Mouse (Mus musculus) inflammation-experienced regulatory T-cells, adult 6 months (primary cell): ENCODE measurements around the gene Armc3. TPM values are rescaled to one million over a fixed set of nuclear protein-coding genes. Genes with fewer than 3 reads are reported as not detected.
A peak's percentile ranks its signal among the peaks of the same experiment; 100 is the strongest.
"Not testable (repeated sequence)": the region's sequence is repeated elsewhere in the genome, so short reads cannot be mapped to it uniquely, and the experiment has no call there.

Experiments used
- ATAC-seq: one replicate; pipeline ENCODE4 v1.8.0; 2017
- polyA plus RNA-seq, 3 experiments: library from polyadenylated mRNA; unstranded; fragments of 100-300 nt; shearing (Covaris generic); gene quantifications; one replicate each; pipeline ENCODE4 v1.2.1; 2017

The Armc3 gene
- polyA plus RNA-seq, 3 experiments from 2014 or later: 2.9 to 4.2 (median 4.1) TPM

DNA sequence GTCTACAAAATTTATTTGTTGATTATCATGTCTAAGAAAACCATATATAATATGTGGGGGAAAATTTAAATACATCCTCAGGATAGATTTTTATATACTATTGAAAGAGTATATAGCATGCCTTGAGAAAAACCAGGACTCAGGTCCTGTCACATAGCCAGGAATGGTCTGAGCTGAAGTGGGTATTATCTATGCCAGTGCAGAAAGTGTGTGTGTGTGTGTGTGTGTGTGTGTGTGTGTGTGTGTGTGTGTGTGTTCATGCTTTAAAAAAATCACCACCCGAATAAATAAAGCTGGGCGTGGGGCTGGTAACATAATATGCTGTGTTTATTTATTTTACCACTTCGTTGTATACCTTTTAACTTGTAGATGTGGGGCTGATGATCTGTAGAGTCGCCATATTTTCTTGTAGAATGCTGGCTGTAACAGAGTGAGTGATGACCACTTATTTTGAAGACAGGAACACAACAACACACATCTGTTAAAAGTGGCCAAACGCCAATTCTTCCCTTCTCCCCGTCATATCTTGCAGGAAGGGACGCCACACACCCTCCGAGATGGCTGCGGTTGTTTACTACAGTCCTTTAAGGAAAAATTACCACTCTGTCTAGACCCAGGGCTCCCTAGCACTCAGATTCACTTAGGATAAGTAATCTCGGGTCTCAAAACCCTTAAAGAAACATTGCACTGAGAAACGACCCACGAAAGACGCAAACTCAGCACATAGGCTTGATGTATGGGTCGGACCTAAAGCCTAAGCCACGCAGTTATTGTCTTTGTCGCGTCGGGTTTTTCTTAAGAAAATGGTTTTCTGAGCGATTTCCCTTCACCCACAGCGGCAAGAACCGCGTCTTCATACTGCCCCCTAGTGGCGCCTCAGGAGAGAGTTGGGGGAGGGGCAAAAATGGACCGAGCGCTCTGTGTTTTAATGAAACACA is 76.8 kb downstream of the Armc3 start:
- ATAC-seq: peak; percentile 88

DNA sequence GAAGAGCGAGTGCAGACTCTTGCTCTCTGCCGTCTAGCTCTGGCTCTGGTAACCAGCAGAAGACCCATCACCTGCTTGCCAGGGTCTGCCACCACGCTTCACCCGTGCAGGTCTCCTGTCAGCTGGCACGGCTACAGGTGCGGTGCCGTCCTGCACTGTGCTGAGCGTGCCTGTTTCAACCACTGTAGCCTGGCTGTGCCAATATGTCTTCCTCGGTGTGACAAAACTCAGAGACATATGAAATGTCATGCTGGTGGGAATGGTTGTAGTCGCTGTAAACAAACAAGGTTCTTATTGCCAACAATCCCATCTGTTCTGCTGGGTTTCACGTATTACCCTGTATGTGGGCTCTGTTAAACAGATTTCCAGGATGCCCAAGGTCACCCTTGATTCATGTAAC is 81.2 kb downstream of the Armc3 start:
- ATAC-seq: no peak

DNA sequence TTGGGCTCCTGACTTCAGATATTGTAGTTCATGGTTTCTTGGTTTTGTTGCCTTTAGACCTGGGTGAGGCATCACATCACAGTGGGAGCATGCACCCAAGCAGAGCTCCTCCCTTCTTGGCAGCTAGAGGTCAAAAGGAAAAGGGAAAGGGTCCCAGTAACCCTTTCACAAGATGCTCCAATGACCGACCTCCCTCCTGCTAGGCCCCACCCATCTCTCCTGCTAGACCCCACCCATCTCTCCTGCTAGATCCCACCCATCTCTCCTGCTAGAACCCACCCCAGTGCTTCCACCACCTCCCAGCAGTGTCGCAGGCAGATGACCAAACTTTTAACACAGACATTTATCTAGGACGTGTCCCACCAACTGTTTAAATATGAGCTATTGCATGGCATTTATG is 93.3 kb downstream of the Armc3 start:
- ATAC-seq: no peak

DNA sequence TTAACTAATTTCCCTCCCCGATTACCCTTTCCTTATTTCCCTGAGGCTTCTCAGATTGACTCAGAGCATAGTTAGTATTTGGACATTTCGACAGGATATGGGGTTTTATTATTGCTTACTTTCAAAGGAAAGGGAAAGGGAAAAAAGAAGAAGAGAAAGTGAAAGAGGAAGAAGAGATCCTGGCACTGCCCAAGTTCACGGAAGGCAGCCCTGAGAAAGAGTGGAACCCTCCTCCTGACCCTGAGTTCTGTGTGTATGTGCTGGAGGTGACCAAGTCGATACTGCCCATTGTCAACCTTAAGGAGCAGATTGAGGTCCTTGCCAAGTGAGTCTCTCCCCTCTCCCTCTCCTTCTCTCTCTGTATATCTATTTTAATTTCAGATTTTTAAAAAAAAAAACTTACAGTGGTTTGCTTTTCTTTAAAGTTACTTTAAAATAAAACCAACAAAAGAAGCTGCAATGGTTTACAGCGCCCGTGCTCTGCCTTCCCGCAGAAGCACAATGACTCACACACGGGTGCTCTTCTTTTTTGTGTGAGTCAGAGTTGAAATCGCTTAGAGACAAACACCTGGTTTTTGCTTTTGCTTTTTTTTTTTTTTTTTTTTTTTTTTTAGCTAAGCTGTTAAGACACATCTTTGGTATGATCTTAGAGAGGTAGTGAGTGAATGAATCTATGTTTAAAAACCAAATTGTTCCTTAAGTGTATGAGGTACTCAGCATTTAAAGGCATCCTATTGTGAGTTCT is 101.4 kb downstream of the Armc3 start:
- peak; percentile 71 for ATAC-seq

DNA sequence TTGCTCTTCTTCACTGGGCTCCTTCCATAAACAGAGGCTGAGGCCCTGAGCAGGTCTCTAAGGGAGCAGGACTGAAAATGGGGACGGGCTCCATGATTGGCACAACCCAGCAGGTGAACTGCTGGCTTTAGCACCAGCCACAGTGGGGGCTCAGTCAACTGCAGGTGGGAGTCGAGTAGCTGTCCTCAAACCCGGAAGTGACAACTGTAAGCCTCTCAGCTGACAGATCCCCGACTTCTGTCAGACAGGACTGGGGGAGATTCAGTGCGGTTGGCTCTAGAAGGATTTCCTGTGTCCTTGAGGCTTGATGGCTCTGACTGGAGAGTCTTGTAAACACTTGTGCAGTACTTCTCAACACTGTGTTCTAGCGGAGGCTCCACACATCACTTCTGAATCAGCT is 102.1 kb downstream of the Armc3 start:
- peak; percentile 74 for ATAC-seq

DNA sequence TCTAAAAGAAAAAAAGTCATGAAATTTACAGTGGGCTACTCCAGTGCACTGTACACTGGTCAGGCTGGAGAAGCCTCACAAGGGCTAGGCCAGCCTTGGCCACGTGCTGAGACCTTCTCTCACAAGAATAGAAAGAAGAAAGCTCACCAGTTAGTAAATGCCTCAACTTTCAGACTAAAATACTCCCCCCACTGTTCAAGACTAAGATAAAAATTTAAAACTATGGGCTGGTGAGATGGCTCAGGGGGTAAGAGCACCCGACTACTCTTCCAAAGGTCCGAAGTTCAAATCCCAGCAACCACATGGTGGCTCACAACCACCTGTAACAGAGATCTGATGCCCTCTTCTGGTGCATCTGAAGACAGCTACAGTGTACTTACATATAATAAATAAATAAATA is 104.0 kb downstream of the Armc3 start:
- ATAC-seq: not testable (repeated sequence)

DNA sequence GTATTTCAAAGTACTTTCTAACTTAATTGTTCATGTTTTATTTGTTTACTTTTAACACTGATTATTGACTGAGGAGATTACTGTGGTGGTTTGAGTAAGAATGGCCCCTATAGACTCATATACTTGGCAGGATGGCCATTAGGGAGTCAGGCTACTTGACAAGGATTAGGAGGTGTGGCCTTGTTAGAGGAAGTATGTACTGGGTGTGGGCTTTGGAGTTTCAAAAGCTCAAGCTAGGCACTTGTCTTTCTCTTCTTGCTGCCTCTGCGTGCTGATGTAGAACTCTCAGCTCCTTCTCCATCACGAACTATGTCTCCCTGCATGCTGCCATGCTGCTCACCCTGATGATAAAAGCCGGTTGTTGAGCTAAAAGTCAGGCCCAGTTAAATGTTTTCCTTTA is 111.4 kb downstream of the Armc3 start:
- ATAC-seq: no peak

DNA sequence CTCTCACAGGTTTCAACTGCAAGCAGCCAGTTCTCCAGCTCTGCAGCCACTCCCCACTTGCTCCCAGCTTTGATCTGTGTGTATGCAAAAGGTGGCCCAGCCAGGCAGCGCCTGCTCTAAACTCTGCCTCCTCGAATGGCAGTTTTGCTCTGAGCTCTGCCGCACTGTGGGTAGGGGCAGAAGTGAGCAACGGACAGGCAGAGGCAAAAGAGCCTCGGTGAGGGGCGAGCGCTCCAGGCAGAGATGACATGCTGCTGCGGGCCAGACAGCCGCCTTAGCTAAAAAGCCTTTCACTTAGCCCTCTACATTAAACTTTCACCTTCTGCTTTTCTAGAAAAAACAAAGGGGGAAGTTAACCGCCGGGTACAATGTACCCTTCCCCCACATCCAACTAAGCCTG is 117.0 kb downstream of the Armc3 start:
- ATAC-seq: no peak

DNA sequence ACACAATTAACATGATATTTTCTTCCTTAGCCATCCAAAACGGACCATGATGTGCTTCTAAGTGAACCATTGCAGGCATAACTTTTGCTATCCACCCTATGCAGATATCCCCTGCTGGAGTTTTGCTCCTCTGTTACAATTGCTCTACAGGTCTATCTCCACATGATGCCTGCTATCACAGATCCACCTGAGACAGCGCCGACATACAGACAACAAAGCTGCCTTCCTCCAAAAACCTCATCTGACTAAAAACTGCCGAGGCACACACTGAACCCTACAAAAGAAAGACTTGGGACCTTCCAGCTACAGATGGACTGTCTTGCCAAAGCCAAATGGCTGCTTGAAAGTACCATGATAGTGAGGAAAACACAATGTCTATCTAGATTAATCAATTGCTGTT is 117.6 kb downstream of the Armc3 start:
- ATAC-seq: no peak

DNA sequence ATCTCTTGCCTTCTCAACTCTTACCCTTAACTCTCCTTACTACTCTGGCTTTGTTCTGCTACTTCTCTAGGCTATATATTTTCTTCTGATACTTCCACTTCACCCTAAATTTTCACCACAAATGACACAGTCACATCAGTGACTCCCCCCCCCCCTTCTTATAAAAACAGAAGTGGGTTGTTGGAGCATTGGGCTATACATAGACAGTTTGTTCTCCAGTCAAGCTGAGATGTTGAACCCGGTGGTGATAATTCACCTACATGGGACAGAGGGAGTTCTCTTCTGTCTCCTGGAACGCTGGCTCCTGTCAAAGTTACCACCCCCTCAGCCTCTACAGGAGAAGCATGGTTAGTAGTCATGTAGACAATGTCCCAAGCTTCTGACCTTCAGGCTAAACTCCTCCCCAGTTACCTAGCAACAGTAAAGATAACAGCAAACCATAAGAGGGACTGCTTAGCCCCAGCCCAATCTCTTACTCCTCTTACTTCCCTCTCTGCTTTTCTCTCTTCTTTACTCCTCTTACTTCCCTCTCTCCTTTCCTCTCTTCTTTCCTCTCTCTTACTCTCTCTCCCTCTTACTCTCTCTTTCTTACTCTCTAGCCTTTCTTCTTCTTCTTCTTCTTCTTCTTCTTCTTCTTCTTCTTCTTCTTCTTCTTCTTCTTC is 118.2 kb downstream of the Armc3 start:
- not testable (repeated sequence) for ATAC-seq

DNA sequence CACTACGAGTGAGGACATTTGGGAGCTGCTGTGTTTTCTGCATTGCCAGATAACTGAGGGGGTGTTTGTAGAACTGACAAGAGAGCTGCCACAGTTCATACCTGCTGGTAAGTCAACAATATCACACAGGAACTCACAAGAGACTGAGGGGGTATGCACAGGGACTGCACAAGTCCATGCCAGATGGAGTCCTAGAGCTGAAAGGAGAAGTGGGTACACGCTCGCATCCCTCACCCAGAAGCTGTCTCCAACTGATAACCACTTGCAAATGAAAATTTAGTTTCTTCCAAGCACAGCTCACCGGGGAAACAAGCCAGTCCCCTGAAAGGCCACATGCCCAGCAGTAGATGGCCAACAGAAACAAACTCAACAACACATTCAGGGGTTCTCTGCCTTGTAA is 119.4 kb downstream of the Armc3 start:
- ATAC-seq: no peak

DNA sequence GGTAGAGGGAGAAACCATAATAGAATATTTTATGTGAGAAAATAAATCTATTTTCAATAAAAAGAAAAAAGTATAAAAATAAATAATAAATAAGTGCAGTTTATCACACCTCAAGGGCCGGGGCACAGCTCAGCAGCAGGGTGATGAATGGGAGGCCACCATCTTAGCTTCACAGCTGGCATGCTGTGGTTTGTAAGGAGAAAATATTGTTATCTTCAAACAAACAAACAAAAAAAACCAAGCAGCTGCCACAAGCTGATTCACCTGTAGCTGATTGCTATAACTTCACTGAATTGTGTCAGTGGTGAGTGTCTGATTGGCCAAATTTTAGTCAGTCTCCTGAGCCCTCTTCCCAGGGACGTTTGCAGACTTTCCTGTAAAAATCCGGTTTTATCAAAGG is 120.2 kb downstream of the Armc3 start:
- no peak for ATAC-seq

DNA sequence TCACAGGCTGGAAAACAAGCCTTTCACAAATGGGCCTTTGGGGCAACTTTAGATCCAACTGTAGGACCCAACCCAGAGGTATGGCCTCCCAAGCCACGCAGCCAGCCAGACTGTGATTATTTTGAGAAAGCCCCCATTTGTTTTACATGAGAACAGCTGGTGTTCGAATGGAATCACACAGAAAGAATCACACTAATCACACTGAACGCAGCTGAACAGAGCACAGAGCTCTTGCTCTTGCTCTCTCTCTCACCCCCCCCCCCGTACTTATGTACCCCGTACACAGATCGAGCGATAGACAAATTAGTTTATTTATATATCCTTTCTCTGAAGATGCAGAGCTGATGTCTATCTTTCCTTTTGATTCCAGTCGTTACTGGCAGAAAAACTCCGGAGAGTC is 123.3 kb downstream of the Armc3 start:
- no peak for ATAC-seq

DNA sequence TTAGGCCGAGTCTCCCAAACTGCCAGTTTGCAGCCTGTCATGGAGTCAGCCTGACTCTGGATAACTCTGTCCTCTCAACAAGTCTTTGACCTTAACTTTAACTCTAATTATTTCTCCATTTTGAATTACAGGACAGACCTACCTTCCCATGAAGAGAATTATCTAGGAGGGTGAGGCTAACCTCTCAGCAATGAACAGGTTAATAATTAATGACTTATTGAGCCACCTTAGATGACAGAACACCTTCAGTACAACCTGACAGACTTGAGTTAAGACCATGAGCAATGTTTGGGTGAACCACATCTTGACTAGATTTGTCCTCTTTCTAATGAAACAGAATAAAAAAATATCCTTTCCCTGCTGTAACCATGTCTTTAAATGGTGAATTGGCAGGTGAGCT is 127.3 kb downstream of the Armc3 start:
- ATAC-seq: no peak

DNA sequence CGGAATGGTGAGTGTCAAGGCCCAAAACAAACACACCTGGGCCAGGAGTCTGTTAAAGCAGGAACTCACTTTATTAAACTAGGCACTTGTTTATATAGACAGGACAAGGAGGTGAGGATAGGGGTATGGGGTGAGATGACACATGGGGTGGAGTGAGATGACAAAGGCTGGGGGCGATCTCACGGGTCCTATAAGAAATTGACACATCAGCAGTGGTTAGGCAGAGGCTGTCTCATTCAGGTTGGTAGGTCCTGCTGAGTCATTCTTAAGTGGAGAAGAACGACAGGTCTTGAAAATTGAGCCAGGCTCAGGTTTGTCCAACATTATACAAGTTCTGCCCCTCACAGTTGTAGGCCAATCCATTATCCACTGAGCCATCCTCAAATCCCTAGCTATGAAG is 128.7 kb downstream of the Armc3 start:
- no peak for ATAC-seq

DNA sequence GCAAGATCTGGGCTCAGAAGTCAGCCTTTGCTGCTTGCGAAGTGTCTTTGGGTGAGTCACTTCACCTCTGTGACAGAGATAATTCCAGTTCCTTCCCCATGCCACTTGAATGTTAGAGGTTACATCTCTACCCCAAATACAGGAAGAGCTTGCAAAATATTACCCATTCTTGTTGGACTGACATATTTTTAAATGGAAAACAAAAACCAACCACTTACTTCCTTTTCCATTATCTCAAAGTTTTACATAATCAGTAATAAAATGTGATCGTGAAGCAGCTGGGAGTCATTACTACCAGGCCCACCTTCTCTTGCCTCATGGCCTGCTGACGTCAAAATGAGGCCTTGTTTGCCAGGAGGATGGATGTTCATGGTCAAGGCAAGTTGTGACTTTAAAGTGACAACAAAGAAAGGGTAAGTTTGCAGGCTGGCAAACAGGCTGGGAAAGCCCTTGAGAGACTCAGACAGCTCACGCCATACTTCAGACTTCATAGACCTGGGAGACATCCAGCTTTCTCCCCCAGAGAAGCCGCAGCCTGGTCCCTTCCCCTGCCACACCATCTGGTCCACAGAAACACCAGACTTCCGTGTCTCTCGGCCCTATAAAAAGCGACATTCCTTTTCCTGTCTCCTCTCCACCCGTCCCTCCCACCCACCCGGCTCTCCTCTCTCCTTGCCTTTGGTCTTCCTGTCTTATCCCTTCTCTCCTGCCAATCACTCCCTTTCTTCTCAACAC is 145.0 kb downstream of the Armc3 start:
- no peak for ATAC-seq

DNA sequence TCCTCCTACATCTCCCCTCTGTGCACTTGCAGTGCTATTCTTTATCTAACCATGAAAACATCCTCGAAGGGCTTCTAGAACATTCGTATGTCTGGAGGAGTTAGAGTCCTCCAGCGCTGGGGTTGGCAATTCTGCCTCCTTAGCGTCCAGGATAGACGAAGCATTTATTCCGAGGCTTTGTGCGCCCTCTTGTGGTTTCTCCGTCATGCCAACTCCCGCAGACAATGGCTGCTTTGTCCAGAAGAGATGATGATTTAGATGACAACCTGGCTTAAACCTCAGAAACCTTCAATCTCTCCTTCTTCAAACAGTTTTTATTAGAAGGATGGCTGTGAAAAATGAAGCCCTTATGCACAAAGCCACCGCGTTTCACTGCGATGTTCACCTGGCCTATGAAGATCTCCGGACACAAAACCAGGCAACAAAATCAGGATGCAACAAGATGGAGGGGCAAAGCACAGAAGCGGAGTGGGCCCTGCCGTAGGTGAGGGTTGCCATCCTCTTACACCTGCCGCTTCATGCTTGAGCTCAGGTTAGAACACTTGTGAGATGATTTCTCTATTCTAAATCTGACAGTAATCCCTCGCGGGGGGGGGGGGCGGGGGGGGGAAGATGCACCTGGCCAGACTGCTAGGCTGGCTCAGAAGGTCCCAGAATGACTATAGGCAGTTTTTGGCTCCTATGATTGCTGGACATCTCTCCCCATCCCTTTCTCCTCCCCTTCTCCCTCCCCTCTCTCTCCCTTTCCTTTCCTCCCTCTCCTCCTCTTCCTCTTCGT is 145.7 kb downstream of the Armc3 start:
- ATAC-seq: peak; percentile 95

DNA sequence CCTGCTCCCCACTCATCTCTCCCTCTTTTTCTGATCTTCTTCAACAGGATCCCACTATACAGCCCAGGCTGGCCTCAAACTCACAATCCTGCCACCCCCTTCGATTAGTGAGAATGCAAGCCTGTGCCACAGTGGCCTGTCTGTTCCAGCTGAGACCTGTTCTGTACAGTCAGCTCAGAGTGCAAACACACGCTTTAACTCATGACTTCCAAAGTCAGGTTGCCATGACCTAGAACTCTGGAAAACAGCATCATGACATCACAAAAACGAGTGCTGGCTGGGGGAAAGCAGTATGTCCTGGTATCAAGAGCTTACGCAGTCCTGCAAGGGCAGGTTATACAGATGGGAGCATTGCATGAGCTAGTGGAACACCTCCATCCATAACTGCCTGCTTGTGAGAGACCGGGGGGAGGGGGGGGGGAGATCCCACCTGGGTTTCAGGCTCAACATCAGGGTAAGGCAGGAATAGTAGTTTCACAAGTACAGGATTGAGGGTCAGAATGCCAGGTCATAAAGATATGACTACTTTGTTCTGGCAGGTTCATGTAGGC is 146.4 kb downstream of the Armc3 start:
- no peak for ATAC-seq

DNA sequence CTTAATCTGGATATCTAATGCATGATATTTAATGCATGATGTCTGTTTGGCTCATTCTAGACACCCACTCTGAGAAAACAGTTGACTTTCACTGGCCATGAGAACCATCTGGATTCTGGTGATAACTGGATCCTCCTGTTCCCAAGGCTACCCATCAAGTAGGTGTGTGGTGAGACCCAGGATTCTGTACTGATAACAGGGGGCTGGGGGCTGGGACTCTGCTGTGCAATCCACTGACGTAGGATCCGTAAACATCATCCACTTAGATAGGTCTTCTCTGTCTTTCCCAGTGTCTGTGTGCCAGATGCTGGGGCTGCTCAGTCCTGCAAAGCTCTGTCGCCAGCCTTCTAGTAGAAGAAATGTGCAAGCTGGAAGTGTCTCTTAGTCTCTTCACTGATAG is 149.4 kb downstream of the Armc3 start:
- ATAC-seq: no peak

DNA sequence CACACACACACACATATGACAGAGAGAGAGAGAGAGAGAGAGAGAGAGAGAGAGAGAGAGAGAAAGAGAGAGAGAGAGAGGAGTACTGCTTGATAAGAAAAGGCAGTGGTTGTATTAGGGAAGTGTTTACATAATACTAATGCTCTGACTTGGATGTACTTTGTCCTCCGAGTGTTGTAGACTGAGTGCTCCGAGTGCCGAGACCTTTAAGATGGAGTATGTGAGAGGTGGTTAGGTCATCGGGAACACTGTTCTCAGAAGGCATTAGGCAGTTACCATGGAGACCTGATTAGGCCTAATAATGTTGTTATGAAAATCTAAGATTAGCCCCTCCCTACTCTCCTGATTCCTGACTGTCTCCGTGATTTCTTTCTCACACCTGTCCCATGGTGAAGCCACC is 151.1 kb downstream of the Armc3 start:
- ATAC-seq: no peak

DNA sequence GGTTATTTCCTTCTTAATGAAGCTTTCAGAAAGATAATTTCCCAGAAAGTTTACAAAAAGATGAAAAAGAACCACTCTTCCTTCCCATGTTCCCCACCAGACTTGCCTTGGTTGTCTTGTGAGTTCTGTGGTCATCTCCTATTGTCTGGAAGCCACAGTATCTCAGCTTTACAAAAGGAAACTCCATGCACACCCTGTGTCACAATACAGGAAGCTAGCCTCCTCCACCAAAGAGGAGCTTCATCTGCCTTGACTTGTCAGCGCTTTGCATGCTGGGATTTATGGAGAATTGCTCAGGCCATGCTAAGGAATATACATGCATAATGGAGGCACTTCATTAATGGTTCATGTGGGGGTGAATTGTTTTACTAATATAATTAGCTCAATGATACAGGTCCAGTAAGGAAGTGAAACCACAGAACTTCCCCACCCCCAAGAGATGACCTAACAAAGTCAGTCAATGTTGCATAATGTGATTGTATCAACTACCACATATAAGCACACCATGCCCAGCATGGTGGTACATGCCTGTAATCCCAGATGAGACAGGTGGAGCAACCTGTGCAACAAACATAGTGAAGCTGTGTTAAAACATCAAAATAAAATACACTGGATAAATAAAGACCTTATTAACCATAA is 152.6 kb downstream of the Armc3 start:
- ATAC-seq: no peak
